Mouse (Mus musculus): ENCODE measurements around the gene Cops9. TPM values are rescaled to one million over a fixed set of nuclear protein-coding genes. Genes with fewer than 3 reads are reported as not detected.

Gene Cops9
- total RNA-seq (2023), result 100 to 1,000 TPM; 116 to 117 TPM

DNA sequence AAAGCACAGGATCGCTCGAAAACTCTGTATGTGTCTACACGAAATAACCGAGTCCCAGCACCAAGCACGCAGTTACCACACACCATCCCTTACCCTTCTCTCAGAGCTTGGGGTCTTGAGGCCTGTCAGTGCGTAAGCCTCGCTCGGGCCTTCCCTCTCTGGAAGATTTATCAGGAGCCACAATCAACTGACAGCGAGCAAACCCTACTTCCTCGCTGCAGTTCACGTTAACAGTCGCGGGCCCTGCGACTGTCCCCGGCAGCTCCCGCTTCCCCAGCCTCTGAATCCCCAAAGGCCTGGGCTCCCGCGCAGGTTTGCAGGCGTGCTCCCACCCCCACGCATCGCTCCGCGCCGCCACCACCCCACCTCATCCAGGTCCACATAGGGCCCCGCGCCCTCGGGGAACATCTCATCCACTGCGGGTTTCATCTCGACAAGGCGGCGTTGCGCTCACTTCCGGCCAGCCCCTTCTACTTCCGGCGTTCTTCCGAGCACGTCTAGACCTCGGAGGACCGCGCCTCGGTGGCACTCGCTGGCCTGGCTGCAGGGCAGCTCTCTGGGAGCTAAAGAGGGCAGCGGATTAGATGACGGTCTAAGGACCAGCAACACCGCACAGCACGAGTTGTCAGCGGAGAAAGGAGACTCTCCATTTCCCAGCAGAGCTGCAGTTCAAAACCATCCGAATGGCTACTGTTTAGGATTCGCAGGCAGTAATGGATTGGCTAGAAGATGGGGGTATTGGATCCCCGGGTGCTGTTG lies at the start of gene Cops9:
TSS of gene Cops9 (minus strand) at position 472 of the 759 bp plus-strand sequence.

GRCm38 (mm10) chr1:92648673-92649072 lies 6.9 kb upstream of the Cops9 start, which contains the start of gene Otos:
Gene Otos, minus strand, starts transcription at chr1:92648841.

DNA sequence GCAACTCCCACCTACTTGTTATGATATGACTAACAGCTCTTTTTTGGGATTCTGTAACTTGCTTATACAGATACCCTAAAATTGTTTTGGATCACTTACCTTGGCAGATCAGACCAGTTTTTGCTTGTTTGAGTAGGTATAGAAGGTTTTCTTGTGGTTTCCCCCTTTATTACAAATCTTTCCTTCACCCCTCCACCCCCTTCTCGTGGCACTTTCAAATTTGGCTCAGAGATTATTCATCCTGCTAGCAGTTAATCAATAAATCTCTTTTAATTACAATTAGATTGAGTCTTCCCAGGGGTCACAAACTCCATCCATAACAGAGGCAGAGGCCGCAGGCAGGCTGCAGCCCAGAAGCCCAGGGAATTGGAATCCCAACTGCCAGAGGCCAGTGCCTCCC lies 24.3 kb downstream of the Cops9 start, which contains the start of gene Olfr12:
TSS of gene Olfr12 (plus strand) at position 301 of the 400 bp plus-strand sequence.

DNA sequence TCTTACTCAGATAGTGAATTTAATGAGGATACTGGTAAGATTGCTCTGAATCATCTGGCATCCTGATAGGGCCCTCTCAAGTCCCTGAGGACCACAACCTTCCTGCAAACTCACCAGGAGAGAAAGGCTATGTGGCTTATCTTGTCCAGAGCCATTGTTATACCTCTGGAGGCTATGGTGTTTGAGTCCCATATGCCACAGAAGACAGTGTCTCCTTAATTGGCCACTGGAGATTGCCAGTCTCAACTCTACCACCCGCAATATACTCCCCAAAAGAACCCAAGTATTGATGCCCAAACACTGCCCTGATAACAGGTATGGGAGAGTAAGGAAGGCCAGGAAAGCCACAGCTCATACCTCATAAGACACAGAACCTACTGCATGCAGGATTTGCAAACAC lies 36.3 kb downstream of the Cops9 start, which contains the start of gene Olfr1410:
TSS of gene Olfr1410 (plus strand) at position 301 of the 400 bp plus-strand sequence.

GRCm38 (mm10) chr1:92594111-92594510 lies 47.7 kb downstream of the Cops9 start, which contains the start of gene Olfr1411:
Gene Olfr1411, plus strand, starts transcription at chr1:92594411.

Other genes with a start within 250 kb of the Cops9 start
- 10 to 100 TPM; 61.1 to 68.7 TPM for gene Ndufa10, start 168.1 kb downstream of the Cops9 start, total RNA-seq (2023)
- gene Olfr1416, start 156.9 kb downstream of the Cops9 start, total RNA-seq (2023), result not detected
- not detected for gene Olfr1415, start 145.9 kb downstream of the Cops9 start, total RNA-seq (2023)
- gene Olfr1414, start 123.3 kb downstream of the Cops9 start, total RNA-seq (2023), result not detected
- not detected for gene Olfr1413, start 70.7 kb downstream of the Cops9 start, total RNA-seq (2023)
- gene Olfr1412, start 56.2 kb downstream of the Cops9 start, total RNA-seq (2023), result not detected
- gene Olfr1411, start 47.6 kb downstream of the Cops9 start, total RNA-seq (2023), result not detected
- gene Olfr1410, start 36.2 kb downstream of the Cops9 start, total RNA-seq (2023), result not detected
- not detected for gene Olfr12, start 24.2 kb downstream of the Cops9 start, total RNA-seq (2023)
- 1 to 10 TPM; 7.4 to 8.7 TPM for gene Otos, start 6.9 kb upstream of the Cops9 start, total RNA-seq (2023)
- gene Gpc1, start 189.7 kb upstream of the Cops9 start, total RNA-seq (2023), result 10 to 100 TPM; 29.9 to 38.4 TPM

Measured in neutrophil, adult 83 days (primary cell).